Mouse (Mus musculus): ENCODE measurements around the gene Cdx2.

Cdx2 gene

DNA sequence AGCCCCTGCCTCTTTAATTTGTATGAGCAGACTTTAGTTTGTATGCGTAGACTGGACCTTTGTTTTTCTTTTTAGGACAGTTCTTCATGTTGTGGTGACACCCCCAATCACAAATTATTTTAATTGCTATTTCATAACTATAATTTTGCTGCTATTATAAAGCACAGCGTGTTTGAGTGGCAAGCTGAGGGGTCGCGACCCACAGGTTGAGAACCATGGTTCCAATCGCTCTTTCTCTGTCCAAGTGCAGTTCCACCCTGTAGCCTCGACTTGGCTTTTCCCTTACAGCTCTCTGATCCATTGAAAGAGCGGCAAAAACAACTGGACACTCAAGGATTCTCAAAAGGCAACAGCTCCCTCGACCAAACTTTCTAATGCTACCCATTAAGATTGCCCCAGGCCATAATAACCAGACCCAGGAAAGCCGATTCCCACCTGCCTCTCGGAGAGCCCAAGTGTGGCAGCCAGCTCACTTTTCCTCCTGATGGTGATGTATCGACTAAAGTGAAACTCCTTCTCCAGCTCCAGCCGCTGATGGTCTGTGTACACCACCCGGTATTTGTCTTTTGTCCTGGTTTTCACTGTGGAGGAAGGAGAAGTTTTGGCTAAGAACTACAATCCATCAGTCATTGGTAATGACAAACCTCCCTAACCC, 4.2 kb downstream of the Cdx2 start:
- no peak for TF ChIP-seq CTCF (conservative IDR thresholded peaks at IDR 0.05; ENCODE audit: low read length)
- no peak for TF ChIP-seq POU5F1 (IDR thresholded peaks at IDR 0.05; ENCODE audit: borderline replicate concordance, low read length)
- no peak for TF ChIP-seq NANOG (IDR thresholded peaks at IDR 0.05; ENCODE audit: borderline replicate concordance, low read length)
- Histone ChIP-seq H3K9me3 (ENCODE audit: low read length) (no peaks in the 10 kb centered on the region), H3K36me3 (ENCODE audit: insufficient read depth, low read length) (no peaks in the 10 kb centered on the region)

DNA sequence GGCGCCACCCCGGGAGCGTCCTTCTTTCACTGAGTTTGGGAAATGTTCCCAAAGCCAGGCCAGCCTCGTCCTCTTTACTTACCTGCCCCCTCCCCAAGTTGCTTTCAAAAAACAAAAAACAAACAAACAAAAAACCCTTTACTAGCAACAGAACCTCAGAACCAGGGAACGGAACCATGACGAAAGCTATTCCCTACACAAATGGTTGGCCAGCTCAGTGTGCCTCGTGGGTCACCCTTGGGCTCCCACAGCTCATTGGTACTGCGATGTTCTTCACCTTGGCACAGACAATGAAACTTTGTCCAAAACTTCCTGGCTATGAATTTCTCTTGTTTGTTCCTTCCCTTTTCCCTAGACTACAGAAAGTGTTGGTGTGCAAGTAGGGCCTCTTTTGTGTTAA, 4.9 kb downstream of the Cdx2 start:
- TF ChIP-seq CTCF (conservative IDR thresholded peaks at IDR 0.05; ENCODE audit: low read length) (no peak), NANOG (IDR thresholded peaks at IDR 0.05; ENCODE audit: borderline replicate concordance, low read length) (no peak), POU5F1 (IDR thresholded peaks at IDR 0.05; ENCODE audit: borderline replicate concordance, low read length) (no peak)
- Histone ChIP-seq H3K4me3 (replicated peaks; ENCODE audit: low read length) (no peak overlapping the region), H3K36me3 (ENCODE audit: insufficient read depth, low read length) (no peaks in the 10 kb centered on the region), H3K27me3 (ENCODE audit: insufficient read depth, low read length) (peaks cover 96% of the 10 kb centered on the region), H3K9me3 (ENCODE audit: low read length) (no peaks in the 10 kb centered on the region), H3K4me1 (replicated peaks; ENCODE audit: low read depth, low read length) (peaks cover 73% of the 10 kb centered on the region)

More for the DNA sequence above, 4.2 kb downstream of the Cdx2 start:
- Histone ChIP-seq H3K4me3 (replicated peaks; ENCODE audit: low read length) (no peak overlapping the region), H3K4me1 (replicated peaks; ENCODE audit: low read depth, low read length) (peaks cover 77% of the 10 kb centered on the region), H3K27me3 (ENCODE audit: insufficient read depth, low read length) (peaks cover 97% of the 10 kb centered on the region)

DNA sequence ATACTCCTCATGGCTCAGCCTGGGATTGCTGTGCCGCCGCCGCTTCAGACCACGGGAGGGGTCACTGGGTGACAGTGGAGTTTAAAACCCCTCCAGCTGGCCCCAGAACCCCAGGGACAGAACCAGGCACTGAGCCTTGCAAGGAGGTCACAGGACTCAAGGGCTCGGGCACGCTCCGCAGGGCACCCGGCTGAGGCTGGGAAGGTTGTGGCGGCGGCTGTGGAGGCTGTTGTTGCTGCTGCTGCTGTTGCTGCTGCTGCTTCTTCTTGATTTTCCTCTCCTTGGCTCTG, 5.3 kb downstream of the Cdx2 start:
- H3K36me3 ChIP-seq (ENCODE audit: insufficient read depth, low read length), result no peaks in the 10 kb centered on the region
- H3K27me3 ChIP-seq (ENCODE audit: insufficient read depth, low read length), result peaks cover 96% of the 10 kb centered on the region
- H3K4me1 ChIP-seq (replicated peaks; ENCODE audit: low read depth, low read length), result peaks cover 69% of the 10 kb centered on the region
- TF ChIP-seq POU5F1 (IDR thresholded peaks at IDR 0.05; ENCODE audit: borderline replicate concordance, low read length), result no peak
- no peak for TF ChIP-seq CTCF (conservative IDR thresholded peaks at IDR 0.05; ENCODE audit: low read length)
- TF ChIP-seq NANOG (IDR thresholded peaks at IDR 0.05; ENCODE audit: borderline replicate concordance, low read length), result no peak
- H3K9me3 ChIP-seq (ENCODE audit: low read length), result no peaks in the 10 kb centered on the region
- no peak overlapping the region for H3K4me3 ChIP-seq (replicated peaks; ENCODE audit: low read length)

DNA sequence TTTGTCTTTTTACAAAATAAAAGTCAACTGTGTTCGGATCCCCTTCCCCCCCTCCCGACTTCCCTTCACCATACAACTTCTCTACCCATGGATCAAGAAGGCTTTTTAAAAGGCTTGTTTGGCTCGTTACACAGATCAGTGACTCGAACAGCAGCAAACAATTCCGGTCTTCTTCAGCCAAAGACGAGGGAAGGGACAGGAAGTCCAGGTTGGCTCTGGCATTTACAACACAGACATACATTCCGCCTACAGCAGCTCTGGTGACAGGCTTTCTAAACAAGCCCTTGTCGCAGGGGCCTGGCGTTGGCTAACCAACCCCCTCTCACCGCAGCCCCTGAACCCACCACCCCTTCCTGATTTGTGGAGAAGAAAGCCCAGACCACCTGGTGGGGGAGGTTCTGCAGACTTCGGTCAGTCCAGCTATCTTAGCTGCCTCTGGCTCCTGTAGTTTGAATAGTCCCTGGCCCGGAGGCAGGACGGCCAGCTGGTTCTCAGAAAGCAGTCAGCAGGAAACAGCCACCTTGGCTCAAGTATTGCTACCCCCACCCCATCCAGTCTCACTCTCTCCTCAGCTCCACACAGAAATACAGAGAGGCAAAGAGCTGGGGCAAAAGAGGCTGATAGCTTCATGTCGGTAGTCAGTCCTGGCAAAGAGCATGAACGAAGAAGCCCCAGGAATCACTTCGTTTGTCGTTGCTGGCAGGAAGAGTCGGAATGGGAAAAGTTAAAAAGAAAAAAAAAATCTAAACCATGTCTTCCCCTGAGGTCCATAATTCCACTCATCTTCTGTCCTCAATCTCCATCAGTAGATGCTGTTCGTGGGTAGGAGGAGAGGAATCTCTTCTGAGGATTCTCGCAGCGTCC, 5.9 kb downstream of the Cdx2 start:
- Histone ChIP-seq H3K36me3 (ENCODE audit: insufficient read depth, low read length) (no peaks in the 10 kb centered on the region), H3K4me3 (replicated peaks; ENCODE audit: low read length) (no peak overlapping the region), H3K4me1 (replicated peaks; ENCODE audit: low read depth, low read length) (peaks cover 67% of the 10 kb centered on the region), H3K27me3 (ENCODE audit: insufficient read depth, low read length) (peaks cover 94% of the 10 kb centered on the region), H3K9me3 (ENCODE audit: low read length) (no peaks in the 10 kb centered on the region)
- TF ChIP-seq POU5F1 (IDR thresholded peaks at IDR 0.05; ENCODE audit: borderline replicate concordance, low read length), result no peak
- no peak for TF ChIP-seq NANOG (IDR thresholded peaks at IDR 0.05; ENCODE audit: borderline replicate concordance, low read length)
- TF ChIP-seq CTCF (conservative IDR thresholded peaks at IDR 0.05; ENCODE audit: low read length), result no peak

DNA sequence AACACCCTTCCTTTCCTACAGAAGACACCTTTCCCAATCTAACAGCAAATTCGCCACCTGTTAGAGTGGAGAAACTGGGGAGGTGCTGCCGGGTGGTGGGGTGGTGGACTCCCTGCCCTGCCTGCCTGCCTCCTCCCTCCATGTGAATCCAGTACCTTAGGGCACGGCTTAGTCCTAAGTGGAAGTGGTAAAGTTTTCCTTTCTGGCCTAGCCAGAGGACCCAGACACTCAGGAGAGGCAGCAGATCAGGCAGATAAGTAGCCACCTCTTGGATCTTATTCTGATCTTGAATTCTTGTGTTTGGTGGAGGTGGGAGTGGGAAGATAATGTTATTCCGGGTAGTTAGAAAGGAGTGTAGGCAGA, 7.1 kb downstream of the Cdx2 start:
- Histone ChIP-seq H3K4me3 (replicated peaks; ENCODE audit: low read length) (peak overlapping the region; percentile 68), H3K36me3 (ENCODE audit: insufficient read depth, low read length) (no peaks in the 10 kb centered on the region), H3K27me3 (ENCODE audit: insufficient read depth, low read length) (peaks cover 91% of the 10 kb centered on the region), H3K4me1 (replicated peaks; ENCODE audit: low read depth, low read length) (peaks cover 59% of the 10 kb centered on the region), H3K9me3 (ENCODE audit: low read length) (no peaks in the 10 kb centered on the region)
- TF ChIP-seq POU5F1 (IDR thresholded peaks at IDR 0.05; ENCODE audit: borderline replicate concordance, low read length), result no peak
- TF ChIP-seq NANOG (IDR thresholded peaks at IDR 0.05; ENCODE audit: borderline replicate concordance, low read length), result no peak
- no peak for TF ChIP-seq CTCF (conservative IDR thresholded peaks at IDR 0.05; ENCODE audit: low read length)

DNA sequence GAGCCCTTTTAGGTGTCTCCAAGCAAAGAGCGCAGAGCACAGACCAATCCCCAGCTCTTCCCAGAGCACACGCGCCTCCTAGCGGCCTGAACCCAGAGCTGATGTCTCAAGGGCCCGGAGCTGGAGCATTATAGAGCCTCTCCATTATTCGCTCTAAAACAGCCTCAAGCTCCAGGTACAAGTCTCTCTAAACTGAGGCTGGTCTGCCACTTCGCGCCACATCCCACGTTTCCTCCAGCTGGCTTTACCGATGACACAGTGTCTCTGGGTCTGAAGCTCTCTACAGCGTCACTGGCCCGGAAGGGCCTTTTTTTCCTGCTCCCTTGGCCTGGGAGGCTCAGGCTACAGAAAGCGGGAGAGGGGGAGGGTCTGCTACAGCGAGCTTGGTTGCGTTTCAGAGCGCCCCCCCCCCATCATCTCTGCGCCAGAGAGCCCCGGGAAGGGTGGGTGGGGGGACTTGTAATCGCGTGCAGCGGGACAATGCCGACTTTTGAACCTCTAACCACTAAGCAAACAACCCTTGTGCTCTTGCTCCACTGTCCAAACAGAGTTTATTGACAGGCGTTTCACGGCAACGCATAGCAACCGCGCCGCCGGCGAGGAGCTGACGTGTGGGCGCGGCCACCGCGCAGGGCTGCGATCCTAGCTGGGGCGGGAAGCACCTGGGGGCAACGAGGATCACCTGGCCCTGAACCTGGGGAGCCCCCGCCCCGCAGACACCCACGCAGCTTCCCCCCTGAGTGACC, 7.6 kb downstream of the Cdx2 start:
- peaks cover 57% of the 10 kb centered on the region for H3K4me1 ChIP-seq (replicated peaks; ENCODE audit: low read depth, low read length)
- no peaks in the 10 kb centered on the region for H3K9me3 ChIP-seq (ENCODE audit: low read length)
- no peak for TF ChIP-seq POU5F1 (IDR thresholded peaks at IDR 0.05; ENCODE audit: borderline replicate concordance, low read length)
- no peak for TF ChIP-seq NANOG (IDR thresholded peaks at IDR 0.05; ENCODE audit: borderline replicate concordance, low read length)
- peak; percentile 87 for TF ChIP-seq CTCF (conservative IDR thresholded peaks at IDR 0.05; ENCODE audit: low read length)
- H3K36me3 ChIP-seq (ENCODE audit: insufficient read depth, low read length), result no peaks in the 10 kb centered on the region
- H3K27me3 ChIP-seq (ENCODE audit: insufficient read depth, low read length), result peaks cover 90% of the 10 kb centered on the region
- peak overlapping the region; percentile 68 for H3K4me3 ChIP-seq (replicated peaks; ENCODE audit: low read length)

DNA sequence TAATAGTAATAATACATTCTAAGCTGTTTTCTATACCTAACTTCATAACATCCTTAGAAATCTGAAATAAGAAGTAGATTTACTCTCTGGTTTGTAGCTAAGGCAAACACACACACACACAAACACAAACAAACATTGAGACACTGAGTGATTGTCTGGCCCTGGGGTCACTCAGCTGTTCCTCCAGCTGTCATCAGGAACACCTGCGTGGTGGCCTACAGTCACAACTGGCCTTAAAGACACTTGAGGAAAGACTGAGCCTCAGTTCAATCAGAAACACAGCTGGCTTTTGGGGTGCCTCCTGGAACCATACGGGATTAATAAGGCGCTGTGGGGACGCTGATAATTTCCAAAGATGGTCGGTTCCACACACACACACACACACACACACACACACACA, 9.8 kb downstream of the Cdx2 start:
- Histone ChIP-seq H3K27me3 (ENCODE audit: insufficient read depth, low read length) (peaks cover 75% of the 10 kb centered on the region), H3K36me3 (ENCODE audit: insufficient read depth, low read length) (no peaks in the 10 kb centered on the region), H3K4me3 (replicated peaks; ENCODE audit: low read length) (no peak overlapping the region), H3K9me3 (ENCODE audit: low read length) (no peaks in the 10 kb centered on the region), H3K4me1 (replicated peaks; ENCODE audit: low read depth, low read length) (peaks cover 69% of the 10 kb centered on the region)
- TF ChIP-seq CTCF (conservative IDR thresholded peaks at IDR 0.05; ENCODE audit: low read length), result no peak
- TF ChIP-seq POU5F1 (IDR thresholded peaks at IDR 0.05; ENCODE audit: borderline replicate concordance, low read length), result no peak
- no peak for TF ChIP-seq NANOG (IDR thresholded peaks at IDR 0.05; ENCODE audit: borderline replicate concordance, low read length)

DNA sequence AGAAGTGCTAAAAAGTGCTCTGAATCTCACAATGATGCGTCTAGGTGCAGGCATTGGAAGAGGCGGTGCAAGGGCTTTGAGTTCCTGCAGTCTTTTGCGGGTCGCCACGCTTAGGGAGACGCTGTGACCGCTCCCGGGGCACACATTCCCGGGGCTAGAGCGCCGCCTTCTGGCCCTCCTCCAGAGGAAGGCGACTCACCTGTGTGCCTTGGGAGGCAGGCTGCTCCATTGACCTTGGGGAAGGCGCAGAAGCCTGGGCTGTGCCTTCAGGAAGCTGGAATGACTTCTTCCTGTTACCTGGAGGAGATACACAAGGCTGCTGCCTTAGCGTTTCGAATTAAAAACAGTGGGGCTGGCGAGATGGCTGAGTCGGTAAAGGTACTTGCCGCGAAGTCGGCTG, 12.9 kb downstream of the Cdx2 start:
- no peaks in the 10 kb centered on the region for H3K36me3 ChIP-seq (ENCODE audit: insufficient read depth, low read length)
- no peak for TF ChIP-seq POU5F1 (IDR thresholded peaks at IDR 0.05; ENCODE audit: borderline replicate concordance, low read length)
- TF ChIP-seq NANOG (IDR thresholded peaks at IDR 0.05; ENCODE audit: borderline replicate concordance, low read length), result no peak
- TF ChIP-seq CTCF (conservative IDR thresholded peaks at IDR 0.05; ENCODE audit: low read length), result peak; percentile 48
- H3K9me3 ChIP-seq (ENCODE audit: low read length), result no peaks in the 10 kb centered on the region
- peaks cover 56% of the 10 kb centered on the region for H3K27me3 ChIP-seq (ENCODE audit: insufficient read depth, low read length)
- no peak overlapping the region for H3K4me3 ChIP-seq (replicated peaks; ENCODE audit: low read length)
- H3K4me1 ChIP-seq (replicated peaks; ENCODE audit: low read depth, low read length), result peaks cover 47% of the 10 kb centered on the region

Measured in E14TG2a.4 (cell line).